Mouse (Mus musculus) thymus, postnatal 4 days (tissue): ENCODE data around the gene Tex14.
"Not testable (repeated sequence)": the region's sequence is repeated elsewhere in the genome, so short reads cannot be mapped to it uniquely, and the experiment has no call there.

ENCODE experiments used
- DNase-seq: peaks from one replicate; pipeline ENCODE4 v3.0.0; 2021

Tex14 gene

GRCm38 (mm10) chr11:87404876-87405275 lies at the start of gene Tex14, which contains the start of gene Rad51c:
TSS of gene Tex14 (plus strand) at chr11:87405065.
TSS of gene Rad51c (minus strand) at chr11:87404954.
- DNase-seq: peak; percentile 43

GRCm38 (mm10) chr11:87357317-87358300 lies 47.3 kb upstream of the Tex14 start:
- DNase-seq: no peak

- DNase-seq: peak; percentile 86
Observed at GRCm38 (mm10) chr11:87358331-87359261, 46.3 kb upstream of the Tex14 start, which contains the start of gene Ppm1e. TSS of gene Ppm1e (minus strand) at chr11:87359023.

GRCm38 (mm10) chr11:87359262-87359612 lies 45.6 kb upstream of the Tex14 start:
- no peak for DNase-seq

- no peak for DNase-seq
Observed at GRCm38 (mm10) chr11:87365120-87365519, 39.7 kb upstream of the Tex14 start.

- no peak for DNase-seq
Observed at GRCm38 (mm10) chr11:87367061-87367460, 37.8 kb upstream of the Tex14 start.

GRCm38 (mm10) chr11:87367865-87368580 lies 36.8 kb upstream of the Tex14 start:
- DNase-seq: no peak

- DNase-seq: no peak
Observed at GRCm38 (mm10) chr11:87384551-87384950, 20.3 kb upstream of the Tex14 start.

- DNase-seq: no peak
Observed at GRCm38 (mm10) chr11:87385676-87386075, 19.2 kb upstream of the Tex14 start.

GRCm38 (mm10) chr11:87393855-87394254 lies 11.0 kb upstream of the Tex14 start:
- DNase-seq: peak; percentile 53

GRCm38 (mm10) chr11:87398402-87398801 lies 6.5 kb upstream of the Tex14 start:
- DNase-seq: no peak

GRCm38 (mm10) chr11:87404111-87404853 lies 583 bp upstream of the Tex14 start:
- DNase-seq: peak; percentile 99

- DNase-seq: not testable (repeated sequence)
Observed at GRCm38 (mm10) chr11:87413412-87413811, 8.5 kb downstream of the Tex14 start.

GRCm38 (mm10) chr11:87416120-87416519 lies 11.3 kb downstream of the Tex14 start:
- DNase-seq: no peak

- no peak for DNase-seq
Observed at GRCm38 (mm10) chr11:87420861-87421260, 16.0 kb downstream of the Tex14 start.

- DNase-seq: no peak
Observed at GRCm38 (mm10) chr11:87421760-87422201, 16.9 kb downstream of the Tex14 start.

- DNase-seq: peak; percentile 81
Observed at GRCm38 (mm10) chr11:87422511-87423340, 17.9 kb downstream of the Tex14 start.

- no peak for DNase-seq
Observed at GRCm38 (mm10) chr11:87423551-87424325, 18.9 kb downstream of the Tex14 start.

- no peak for DNase-seq
Observed at GRCm38 (mm10) chr11:87426121-87426449, 21.2 kb downstream of the Tex14 start.
